Mouse (Mus musculus) forebrain, embryonic 12.5 days (tissue): ENCODE results near the gene C87499. TPM values are rescaled to one million over a fixed set of nuclear protein-coding genes. Genes with fewer than 3 reads are reported as not detected.

Experiments used
- polyA plus RNA-seq: library from polyadenylated mRNA; unstranded; fragments of >200 nt; fragmentation: Nextera tagmentation; extraction: Ambion mirVana; gene quantifications from 2 replicates; pipeline ENCODE4 v1.2.1, GENCODE M21; 2016

C87499 gene
- polyA plus RNA-seq, 1 experiment from 2014 or later = not detected

Other genes starting within 250 kb of the C87499 start
- 2.2 and 2.7 TPM in 2 replicates for gene Hacd4, start 195.5 kb downstream of the C87499 start, polyA plus RNA-seq
- gene Ifnb1, start 111.6 kb downstream of the C87499 start, polyA plus RNA-seq = not detected in 2 replicates
- not detected in 2 replicates for gene Ifna15, start 76.2 kb downstream of the C87499 start, polyA plus RNA-seq
- gene Ifna14, start 62.6 kb downstream of the C87499 start, polyA plus RNA-seq = not detected in 2 replicates
- gene Ifna9, start 42.0 kb downstream of the C87499 start, polyA plus RNA-seq = not detected in 2 replicates
- gene Ifna12, start 31.0 kb downstream of the C87499 start, polyA plus RNA-seq = not detected in 2 replicates
- not detected in 2 replicates for gene Ifna13, start 10.0 kb upstream of the C87499 start, polyA plus RNA-seq
- not detected in 2 replicates for gene Ifna16, start 42.5 kb upstream of the C87499 start, polyA plus RNA-seq
- gene Ifna2, start 49.5 kb upstream of the C87499 start, polyA plus RNA-seq = not detected in 2 replicates
- not detected in 2 replicates for gene Ifnab, start 56.9 kb upstream of the C87499 start, polyA plus RNA-seq
- 1.6 and 2.4 TPM in 2 replicates for gene Gm26566, start 87.4 kb upstream of the C87499 start, polyA plus RNA-seq
- gene Klhl9, start 88.1 kb upstream of the C87499 start, polyA plus RNA-seq = 142 and 149 TPM in 2 replicates
- not detected in 2 replicates for gene Gm13271, start 120.5 kb upstream of the C87499 start, polyA plus RNA-seq
- 0.15 and 0.18 TPM in 2 replicates for gene Gm13283, start 125.7 kb upstream of the C87499 start, polyA plus RNA-seq
- 0.55 TPM in 1 of 2 replicates, not detected in the other for gene Gm13290, start 139.4 kb upstream of the C87499 start, polyA plus RNA-seq
- gene Gm13289, start 142.5 kb upstream of the C87499 start, polyA plus RNA-seq = not detected in 2 replicates
- not detected in 2 replicates for gene Gm13272, start 145.4 kb upstream of the C87499 start, polyA plus RNA-seq
- gene Ifnz, start 147.7 kb upstream of the C87499 start, polyA plus RNA-seq = not detected in 2 replicates
- gene Gm13276, start 151.3 kb upstream of the C87499 start, polyA plus RNA-seq = not detected in 2 replicates
- not detected in 2 replicates for gene Gm13277, start 154.2 kb upstream of the C87499 start, polyA plus RNA-seq
- gene Gm13278, start 157.1 kb upstream of the C87499 start, polyA plus RNA-seq = not detected in 2 replicates
- not detected in 2 replicates for gene Gm13275, start 160.1 kb upstream of the C87499 start, polyA plus RNA-seq
- not detected in 2 replicates for gene Gm13279, start 163.0 kb upstream of the C87499 start, polyA plus RNA-seq
- gene Gm13285, start 165.3 kb upstream of the C87499 start, polyA plus RNA-seq = 0.29 TPM in 1 of 2 replicates, not detected in the other
- gene Gm13287, start 168.8 kb upstream of the C87499 start, polyA plus RNA-seq = not detected in 2 replicates
- gene Gm13288, start 171.1 kb upstream of the C87499 start, polyA plus RNA-seq = 0.15 TPM in 1 of 2 replicates, not detected in the other
- gene Ifna7, start 181.8 kb upstream of the C87499 start, polyA plus RNA-seq = not detected in 2 replicates
- not detected in 2 replicates for gene Ifna11, start 185.5 kb upstream of the C87499 start, polyA plus RNA-seq
- gene Ifna6, start 193.0 kb upstream of the C87499 start, polyA plus RNA-seq = not detected in 2 replicates
- gene Ifna5, start 201.1 kb upstream of the C87499 start, polyA plus RNA-seq = not detected in 2 replicates
- gene Ifna4, start 207.4 kb upstream of the C87499 start, polyA plus RNA-seq = not detected in 2 replicates
- gene Ifna1, start 215.7 kb upstream of the C87499 start, polyA plus RNA-seq = not detected in 2 replicates
- not detected in 2 replicates for gene Ifne, start 245.8 kb upstream of the C87499 start, polyA plus RNA-seq